Mouse (Mus musculus) midbrain, embryonic 11.5 days (tissue): Measurements from ENCODE around the gene Syvn1. TPM values are rescaled to one million over a fixed set of nuclear protein-coding genes. Genes with fewer than 3 reads are reported as not detected.

Experiments used
- ATAC-seq: fragments of 200-750 bp; cut with Nextera tagmentation; 2 replicates; pipeline ENCODE4 v1.8.0; 2017; ENCODE audit warnings: moderate TSS enrichment, moderate library complexity; ENCODE audit not compliant: low FRiP score
- DNase-seq: peaks from one replicate; pipeline ENCODE4 v3.0.0; 2015; ENCODE audit warnings: low spot score; ENCODE audit errors: missing footprints
- H3K27ac ChIP-seq: fragments of 300-500 bp; sonication (generic); 2 replicates; pipeline ENCODE4 v1.5.1; 2014; ENCODE audit warnings: low read depth, low read length
- H3K27me3 ChIP-seq: fragments of 300-500 bp; sonication (generic); 2 replicates; pipeline ENCODE4 v1.6.1; 2014; ENCODE audit warnings: mild to moderate bottlenecking, low read length, moderate library complexity, mixed read lengths; ENCODE audit not compliant: control insufficient read depth, insufficient read depth
- H3K36me3 ChIP-seq: fragments of 300-500 bp; sonication (generic); 2 replicates; pipeline ENCODE4 v1.6.1; 2014; ENCODE audit warnings: mild to moderate bottlenecking, low read length, moderate library complexity, mixed read lengths; ENCODE audit not compliant: control insufficient read depth, insufficient read depth
- H3K4me1 ChIP-seq: fragments of 300-500 bp; sonication (generic); 2 replicates; pipeline ENCODE4 v1.6.1; 2014; ENCODE audit warnings: low read length; ENCODE audit not compliant: control insufficient read depth, insufficient read depth
- H3K4me2 ChIP-seq: fragments of 300-500 bp; sonication (generic); 2 replicates; pipeline ENCODE4 v1.6.1; 2014; ENCODE audit warnings: mild to moderate bottlenecking, moderate library complexity
- H3K4me3 ChIP-seq: fragments of 300-500 bp; sonication (generic); 2 replicates; pipeline ENCODE4 v1.5.1; 2014; ENCODE audit warnings: low read depth, low read length
- H3K9ac ChIP-seq: fragments of 300-500 bp; sonication (generic); 2 replicates; pipeline ENCODE4 v1.6.1; 2014; ENCODE audit warnings: low read length
- H3K9me3 ChIP-seq: fragments of 300-500 bp; sonication (generic); 2 replicates; pipeline ENCODE4 v1.6.1; 2016; ENCODE audit warnings: low read length; ENCODE audit not compliant: control insufficient read depth
- WGBS: fragments of 180-500 bp; shearing (Covaris S2); extraction: QIAGEN DNeasy Blood & Tissue Kit; methylation state at CpG from one replicate; pipeline ENCODE4 v1.1.7; 2014; 5-methylcytosine and 5-hydroxymethylcytosine counted together
- polyA plus RNA-seq: library from polyadenylated mRNA; unstranded; fragments of >200 nt; fragmentation: Nextera tagmentation; extraction: Ambion mirVana; gene quantifications from 2 replicates; pipeline ENCODE4 v1.2.1, GENCODE M21; 2014

Gene Syvn1
- 18.6 and 23.1 TPM in 2 replicates for polyA plus RNA-seq

- Histone ChIP-seq H3K36me3 (peaks cover 18% of the 10 kb centered on the region), H3K9me3 (no peaks in the 10 kb centered on the region), H3K27me3 (no peaks in the 10 kb centered on the region), H3K4me2 (peak within 1 kb of the TSS; percentile 65), H3K27ac (peak within 1 kb of the TSS; percentile 97), H3K4me1 (peaks cover 16% of the 10 kb centered on the region), H3K9ac (peak within 1 kb of the TSS; percentile 94), H3K4me3 (peak within 1 kb of the TSS; percentile 89)
- DNase-seq (peak; percentile 99), ATAC-seq (peak; percentile 87)
- under 1% methylated on average over 65 of the region's 65 CpGs for WGBS
Measured at GRCm38 (mm10) chr19:6046294-6047153, at the start of gene Syvn1. Gene Syvn1, plus strand, starts transcription at chr19:6046576.

GRCm38 (mm10) chr19:5998180-5998579, 48.2 kb upstream of the Syvn1 start:
- H3K9me3 ChIP-seq, result no peaks in the 10 kb centered on the region
- H3K4me2 ChIP-seq, result no peak overlapping the region
- 81% methylated on average over 3 of the region's 3 CpGs for WGBS
- no peak for DNase-seq
- no peaks in the 10 kb centered on the region for H3K4me1 ChIP-seq
- H3K27me3 ChIP-seq, result no peaks in the 10 kb centered on the region
- no peak for ATAC-seq
- H3K4me3 ChIP-seq, result no peak overlapping the region
- no peaks in the 10 kb centered on the region for H3K36me3 ChIP-seq
- H3K9ac ChIP-seq, result no peak overlapping the region
- H3K27ac ChIP-seq, result no peak overlapping the region

DNA sequence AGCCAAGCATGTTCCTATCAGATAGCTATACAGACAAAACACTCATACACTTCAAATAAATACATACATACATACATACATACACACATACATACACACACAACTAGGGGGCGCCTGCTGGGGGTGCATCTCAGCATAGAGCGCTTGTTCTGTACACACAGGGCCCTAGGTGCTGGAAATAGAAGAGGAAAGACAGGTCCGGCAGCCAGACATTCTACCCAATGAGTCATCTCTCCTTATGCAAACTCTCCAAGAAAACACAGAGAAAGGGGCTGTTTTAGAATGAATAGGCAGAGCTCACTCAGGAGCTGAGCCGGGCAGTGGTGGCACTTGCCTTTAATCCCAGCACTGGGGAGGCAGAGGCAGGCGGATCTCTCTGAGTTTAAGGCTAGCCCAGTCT, 46.4 kb upstream of the Syvn1 start:
- 76% methylated on average over 5 of the region's 5 CpGs for WGBS
- ATAC-seq, result no peak
- H3K4me1 ChIP-seq, result no peaks in the 10 kb centered on the region
- no peak for DNase-seq
- H3K27me3 ChIP-seq, result no peaks in the 10 kb centered on the region
- H3K4me2 ChIP-seq, result no peak overlapping the region
- no peak overlapping the region for H3K27ac ChIP-seq
- no peak overlapping the region for H3K9ac ChIP-seq
- H3K4me3 ChIP-seq, result no peak overlapping the region
- no peaks in the 10 kb centered on the region for H3K9me3 ChIP-seq
- H3K36me3 ChIP-seq, result no peaks in the 10 kb centered on the region

GRCm38 (mm10) chr19:6005541-6005940, 40.8 kb upstream of the Syvn1 start:
- Histone ChIP-seq H3K9me3 (no peaks in the 10 kb centered on the region), H3K4me3 (no peak overlapping the region), H3K36me3 (no peaks in the 10 kb centered on the region), H3K4me1 (no peaks in the 10 kb centered on the region), H3K27me3 (no peaks in the 10 kb centered on the region), H3K27ac (no peak overlapping the region), H3K9ac (no peak overlapping the region; the same call in 1 of the 2 replicates), H3K4me2 (no peak overlapping the region)
- DNase-seq (no peak), ATAC-seq (no peak)
- 67% methylated on average over 11 of the region's 11 CpGs for WGBS

- H3K27me3 ChIP-seq, result no peaks in the 10 kb centered on the region
- H3K4me1 ChIP-seq, result no peaks in the 10 kb centered on the region
- no peaks in the 10 kb centered on the region for H3K9me3 ChIP-seq
- no peak overlapping the region for H3K9ac ChIP-seq
- no peak for DNase-seq
- WGBS, result 89% methylated on average over 13 of the region's 13 CpGs
- no peak for ATAC-seq
- no peak overlapping the region for H3K4me3 ChIP-seq
- H3K4me2 ChIP-seq, result no peak overlapping the region
- H3K36me3 ChIP-seq, result no peaks in the 10 kb centered on the region
- H3K27ac ChIP-seq, result no peak overlapping the region
Measured at GRCm38 (mm10) chr19:6007013-6007412, 39.4 kb upstream of the Syvn1 start.

GRCm38 (mm10) chr19:6009137-6009536, 37.2 kb upstream of the Syvn1 start:
- Histone ChIP-seq H3K36me3 (no peaks in the 10 kb centered on the region), H3K9ac (no peak overlapping the region)

DNA sequence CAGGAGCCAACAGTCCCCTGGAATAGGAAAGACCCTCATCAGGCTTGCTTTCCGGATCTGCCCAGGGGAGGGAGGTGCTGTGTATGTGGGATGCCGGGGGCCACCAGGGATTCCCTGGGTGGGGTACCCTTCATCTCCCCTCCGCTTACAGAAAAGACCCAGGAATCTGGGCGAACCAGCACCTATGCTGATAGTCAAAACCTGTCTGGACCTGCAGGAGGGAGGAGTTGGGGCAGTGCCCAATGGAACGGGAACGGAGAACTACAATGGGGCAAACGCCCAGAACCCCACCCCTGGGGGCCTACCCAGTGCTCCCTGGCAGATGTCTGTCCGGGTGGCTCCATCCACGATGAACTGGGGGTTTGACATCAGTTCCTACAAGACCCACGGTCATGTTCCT, 32.7 kb upstream of the Syvn1 start:
- Histone ChIP-seq H3K9ac (no peak overlapping the region), H3K36me3 (no peaks in the 10 kb centered on the region), H3K27me3 (peaks cover 20% of the 10 kb centered on the region), H3K9me3 (no peaks in the 10 kb centered on the region), H3K27ac (no peak overlapping the region), H3K4me2 (no peak overlapping the region), H3K4me1 (peaks cover 3% of the 10 kb centered on the region), H3K4me3 (no peak overlapping the region)
- 90% methylated on average over 10 of the region's 10 CpGs for WGBS
- ATAC-seq (no peak), DNase-seq (no peak)

More at GRCm38 (mm10) chr19:6009137-6009536, 37.2 kb upstream of the Syvn1 start:
- H3K4me3 ChIP-seq, result no peak overlapping the region
- no peaks in the 10 kb centered on the region for H3K27me3 ChIP-seq
- H3K9me3 ChIP-seq, result no peaks in the 10 kb centered on the region
- no peak for ATAC-seq
- no peak overlapping the region for H3K4me2 ChIP-seq
- H3K4me1 ChIP-seq, result no peaks in the 10 kb centered on the region
- no peak for DNase-seq
- WGBS, result 67% methylated on average over 8 of the region's 8 CpGs
- no peak overlapping the region for H3K27ac ChIP-seq

DNA sequence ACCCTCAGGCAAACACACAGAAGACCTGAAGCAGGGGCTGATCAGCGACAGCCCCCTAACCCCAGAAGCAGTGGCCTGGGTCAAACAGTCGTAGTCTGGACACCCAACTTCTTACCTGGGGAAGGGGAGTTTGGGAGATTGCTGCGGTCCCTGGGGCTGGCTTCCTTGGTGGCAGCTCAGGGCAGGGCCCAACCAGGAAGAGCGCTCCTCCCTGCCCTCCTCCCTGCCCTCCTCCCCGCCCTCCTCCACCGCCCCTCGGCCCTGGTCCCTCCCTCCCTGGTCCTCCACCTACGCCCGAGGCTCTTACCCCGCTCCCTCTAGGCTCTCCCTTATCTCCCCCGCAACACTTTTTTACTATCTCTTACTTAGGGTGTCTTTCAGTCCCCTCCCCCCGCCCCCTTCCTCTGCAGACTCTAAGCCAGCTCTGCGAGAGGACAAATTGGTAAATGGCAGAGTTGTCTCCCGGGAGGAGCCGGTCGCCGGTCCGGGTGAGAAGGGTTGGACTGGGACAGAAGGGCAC, 31.3 kb upstream of the Syvn1 start:
- peaks cover 20% of the 10 kb centered on the region for H3K27me3 ChIP-seq
- ATAC-seq, result peak; percentile 56

More for the DNA sequence above, 31.3 kb upstream of the Syvn1 start:
- no peak overlapping the region for H3K27ac ChIP-seq
- DNase-seq, result peak; percentile 95
- no peaks in the 10 kb centered on the region for H3K36me3 ChIP-seq
- H3K4me1 ChIP-seq, result peaks cover 3% of the 10 kb centered on the region
- H3K4me2 ChIP-seq, result peak overlapping the region; percentile 85
- H3K4me3 ChIP-seq, result peak overlapping the region; percentile 46
- WGBS, result under 1% methylated on average over 17 of the region's 18 CpGs
- no peaks in the 10 kb centered on the region for H3K9me3 ChIP-seq
- H3K9ac ChIP-seq, result peak overlapping the region; percentile 60
